Mouse (Mus musculus) kidney, adult 11 months (tissue): ENCODE data around the gene Rhbdd1.

Source experiments
- DNase-seq: peaks from one replicate; pipeline ENCODE4 v3.0.0; 2022

The Rhbdd1 gene

DNA sequence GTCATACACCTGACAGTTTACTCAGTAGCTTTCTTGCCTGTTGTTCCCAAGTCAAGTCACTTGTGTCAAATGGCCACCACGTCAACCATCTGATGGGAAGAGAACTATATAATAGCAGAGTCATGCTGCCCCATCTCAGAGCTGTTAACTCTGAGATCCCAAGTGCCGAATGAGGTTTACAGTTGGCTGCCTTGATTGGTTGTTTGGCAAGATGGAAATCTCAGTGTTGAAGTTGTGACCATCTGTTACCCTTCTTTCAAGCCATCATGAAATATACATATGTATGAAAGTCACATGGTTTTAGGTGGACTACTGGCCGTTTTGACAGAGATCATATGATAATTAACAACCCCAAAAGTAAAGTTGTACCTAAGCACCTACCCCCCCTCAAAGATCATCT lies 121.0 kb downstream of the Rhbdd1 start:
- no peak for DNase-seq

DNA sequence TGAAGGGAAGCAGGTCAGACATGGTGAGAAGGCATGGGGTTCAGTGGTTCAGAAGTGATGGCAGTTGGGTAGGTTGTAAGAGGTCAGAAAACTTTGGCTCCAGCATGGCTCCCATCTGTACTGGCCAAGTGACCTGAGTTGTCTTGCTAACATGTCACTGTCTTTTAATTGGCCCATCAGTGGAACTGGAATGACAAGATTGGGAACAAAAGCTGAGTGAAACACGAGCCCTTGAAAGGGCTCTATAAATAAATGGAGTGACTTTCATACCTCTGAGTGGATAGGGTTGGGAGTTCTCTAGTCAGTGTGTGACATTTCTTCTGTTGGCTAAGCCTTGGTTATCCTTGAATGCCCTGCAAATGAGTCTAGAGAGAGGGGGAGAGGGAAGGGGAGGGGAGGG lies 123.9 kb downstream of the Rhbdd1 start:
- no peak for DNase-seq

DNA sequence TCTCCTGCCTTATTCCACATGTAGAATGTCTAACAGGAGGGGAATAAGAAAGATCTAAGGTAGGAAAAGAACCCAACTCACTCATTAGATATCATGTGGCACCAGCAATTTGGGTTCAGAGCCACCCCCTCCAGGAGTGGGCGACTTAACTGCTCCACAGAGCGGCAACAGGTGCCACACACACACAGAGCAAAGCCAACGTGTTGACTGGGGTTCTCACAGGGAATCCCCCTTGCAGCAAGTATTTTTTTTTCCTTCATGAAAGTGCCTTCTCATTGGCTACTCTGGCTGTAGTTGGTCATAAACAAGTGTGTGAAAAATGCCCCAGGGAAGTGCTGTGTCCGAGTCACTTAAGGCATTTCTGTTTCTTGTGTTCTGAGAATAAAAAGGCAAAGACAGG lies 127.3 kb downstream of the Rhbdd1 start:
- DNase-seq: no peak

DNA sequence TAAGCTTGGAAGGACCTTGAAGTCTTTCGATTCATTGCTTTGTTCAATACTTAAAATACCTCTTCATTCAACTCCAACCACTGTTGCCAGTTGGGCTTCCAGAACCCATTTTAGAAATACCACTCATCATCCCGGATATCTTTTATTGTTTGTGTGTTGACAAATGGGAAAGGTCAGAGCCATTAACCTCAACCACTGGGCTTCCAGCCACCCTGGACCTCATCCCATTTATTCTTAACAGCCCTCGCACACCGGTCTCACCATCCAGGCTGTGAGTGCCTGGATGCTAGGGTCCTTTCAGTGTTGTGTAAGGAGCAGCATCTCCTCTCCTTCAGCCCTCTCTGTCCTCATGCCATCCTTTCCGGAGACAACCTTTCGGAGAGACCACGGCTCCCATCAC lies 129.8 kb downstream of the Rhbdd1 start:
- peak; percentile 35 for DNase-seq

DNA sequence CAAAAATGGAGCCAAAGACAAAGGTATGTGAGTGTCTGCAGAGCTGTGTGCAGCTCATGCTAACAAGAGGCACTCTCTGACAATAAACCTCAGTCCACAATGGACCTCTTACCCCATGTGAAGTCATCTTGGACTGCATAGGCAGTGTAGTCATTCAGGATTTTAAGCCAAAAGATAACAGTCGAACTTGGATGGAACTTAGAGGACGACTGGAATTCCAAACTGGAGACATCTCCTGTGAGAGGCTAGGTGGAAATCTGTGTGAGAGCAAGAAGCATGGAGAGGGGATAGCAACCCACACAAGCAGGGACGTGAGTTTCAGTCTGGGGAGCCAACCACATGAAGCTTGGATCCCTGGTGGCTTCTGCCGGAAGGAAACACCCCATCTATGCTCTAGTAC lies 133.6 kb downstream of the Rhbdd1 start:
- DNase-seq: no peak

DNA sequence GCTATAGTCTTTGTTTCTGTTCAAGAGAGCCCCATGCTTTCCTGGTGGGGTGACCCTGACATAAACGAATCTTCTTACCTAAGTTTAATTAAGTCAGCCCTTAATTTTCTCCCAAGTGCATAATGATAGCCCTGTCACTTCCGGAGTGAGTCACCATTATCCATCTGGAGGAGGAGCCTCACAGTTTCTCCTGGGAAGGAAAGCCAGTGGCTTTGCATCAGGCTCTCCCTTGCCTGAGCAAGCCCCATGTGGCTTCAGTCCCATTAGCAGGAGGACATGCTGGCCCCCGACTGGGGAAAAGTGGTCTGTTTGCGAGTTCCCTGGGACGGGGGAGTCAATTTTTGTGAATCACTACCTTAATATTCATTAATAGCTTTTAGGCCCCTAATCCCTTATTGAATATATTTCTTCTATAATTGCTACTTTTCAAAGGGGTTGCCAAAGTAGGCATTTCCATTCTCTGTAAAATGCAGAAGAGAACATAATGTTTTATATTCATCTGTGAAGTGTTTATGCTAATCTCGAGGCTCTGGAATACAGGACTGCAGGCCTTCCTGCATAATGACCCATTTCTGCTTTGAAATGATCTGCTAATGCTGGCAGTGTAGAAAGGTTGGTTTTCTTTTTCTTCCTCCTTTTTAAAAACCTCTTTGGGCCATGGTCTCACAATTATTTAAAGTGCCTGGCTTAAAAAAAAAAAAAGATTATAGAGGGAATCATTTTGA lies 135.8 kb downstream of the Rhbdd1 start:
- DNase-seq: no peak

DNA sequence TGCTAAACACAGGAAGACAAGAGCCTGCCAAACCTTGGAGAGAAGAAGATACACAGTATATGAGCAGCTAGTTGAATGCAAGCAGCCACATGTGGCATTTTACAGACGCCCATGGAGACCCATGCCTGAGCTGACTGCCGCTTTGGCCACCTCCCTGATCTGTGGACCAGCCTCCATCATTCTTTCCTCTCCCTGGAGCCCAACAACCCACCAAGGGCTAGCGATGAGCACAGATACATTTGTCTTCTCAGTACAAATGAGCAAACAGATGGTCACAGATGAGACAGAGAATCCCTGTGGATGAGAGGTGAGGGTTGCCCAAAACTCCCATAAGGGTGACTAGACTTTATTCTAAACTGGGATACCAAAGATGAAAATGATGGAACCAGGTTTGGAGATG lies 137.8 kb downstream of the Rhbdd1 start:
- DNase-seq: no peak

DNA sequence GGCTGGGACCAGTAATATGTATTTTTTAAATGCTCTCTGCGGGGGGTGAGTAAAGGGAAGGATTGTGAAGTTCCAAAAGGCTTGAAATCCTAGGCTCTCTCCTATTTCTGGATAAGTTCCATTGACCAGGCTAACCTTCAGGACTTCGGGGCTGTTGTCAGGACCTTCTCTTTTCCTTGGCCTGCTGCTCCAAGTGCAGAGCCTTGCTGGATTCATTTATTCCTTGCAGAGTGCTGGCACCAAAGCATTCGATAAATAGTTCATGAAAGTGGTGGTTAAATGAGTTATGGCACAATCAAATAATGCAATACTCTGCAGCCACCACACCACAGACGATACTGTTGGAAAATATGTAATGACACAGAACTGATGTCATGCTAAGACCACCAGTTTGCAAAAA lies 143.1 kb downstream of the Rhbdd1 start:
- no peak for DNase-seq

DNA sequence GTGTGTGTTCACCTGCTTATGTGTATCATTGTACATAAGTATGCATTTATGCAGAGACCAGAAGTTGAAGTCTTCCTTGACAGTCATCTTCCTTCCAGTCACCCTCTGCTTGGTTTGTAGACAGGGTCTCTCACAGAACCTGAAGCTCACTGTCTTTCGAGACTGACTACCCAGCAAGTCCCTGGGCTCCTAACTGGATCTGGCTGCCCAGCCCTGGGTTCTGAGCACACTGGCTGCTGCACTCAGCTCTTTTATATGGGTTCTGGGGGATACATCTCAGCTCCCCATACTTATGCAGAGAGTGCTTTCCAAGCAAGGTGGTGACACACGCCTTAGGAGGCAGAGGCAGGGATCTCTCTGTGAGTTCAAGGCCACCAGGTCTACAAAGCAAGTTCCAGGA lies 143.7 kb downstream of the Rhbdd1 start:
- no peak for DNase-seq

DNA sequence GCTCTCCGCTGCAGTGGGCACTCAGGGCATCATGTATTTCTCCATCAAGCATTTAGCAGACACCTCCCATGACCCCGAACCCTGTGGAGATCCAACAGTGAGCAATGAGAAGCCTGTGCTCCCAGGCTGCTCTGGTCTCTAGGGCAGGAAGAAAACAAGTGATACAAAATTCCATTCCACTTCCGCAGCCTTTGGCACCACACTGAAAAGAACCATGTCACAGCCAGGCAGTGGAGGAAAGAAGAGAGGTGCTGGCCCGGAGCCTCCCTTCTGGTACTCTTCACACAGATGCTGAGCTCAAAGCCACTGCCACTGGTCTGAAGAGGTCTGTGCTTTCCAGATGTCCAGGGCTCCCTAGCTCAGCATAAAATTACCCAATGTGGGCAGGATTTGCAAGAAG lies 144.8 kb downstream of the Rhbdd1 start:
- no peak for DNase-seq

DNA sequence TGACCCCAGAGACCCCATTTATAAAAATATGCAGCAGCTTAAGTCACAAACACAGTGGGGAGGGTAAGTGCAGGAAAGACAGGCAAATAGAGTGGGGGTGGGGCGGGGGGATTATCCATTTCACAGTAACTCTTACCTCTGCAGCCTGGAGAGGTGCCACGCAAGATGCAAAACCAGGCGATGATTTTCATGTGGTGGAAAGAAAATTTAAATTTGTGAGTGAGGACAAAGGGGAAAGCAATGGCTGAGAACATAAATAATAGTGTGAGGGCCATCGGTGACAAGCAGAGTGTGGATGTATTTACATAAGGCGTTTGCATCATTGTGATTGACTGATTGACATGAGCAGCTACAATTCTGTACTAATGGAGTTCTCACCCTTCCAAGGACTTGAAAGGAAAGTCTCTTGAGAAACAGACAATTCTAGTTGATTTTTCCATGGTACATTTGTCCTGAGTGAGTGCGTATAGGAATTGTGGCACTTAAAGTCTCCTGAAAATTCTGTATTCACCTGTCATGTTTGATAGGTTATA lies 149.1 kb downstream of the Rhbdd1 start:
- DNase-seq: no peak

DNA sequence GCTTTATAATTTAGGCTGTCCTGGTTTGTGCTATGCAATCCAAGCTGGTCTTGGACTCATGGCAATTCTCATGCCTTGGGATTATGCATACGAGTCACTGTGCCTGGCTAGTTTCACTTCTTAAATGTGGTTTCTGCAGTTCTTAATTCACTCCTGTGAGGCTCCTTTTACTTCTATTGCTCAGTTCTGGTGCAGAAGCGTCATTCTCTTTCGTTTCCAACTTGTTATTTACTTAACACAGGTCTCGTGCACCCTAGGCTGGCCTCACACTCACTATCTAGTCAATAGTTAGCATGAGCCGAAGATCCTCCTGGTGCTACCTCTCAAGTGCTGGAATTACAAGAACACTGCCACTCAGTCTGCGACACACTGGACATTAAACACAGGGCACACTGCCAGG lies 152.6 kb downstream of the Rhbdd1 start:
- DNase-seq: no peak

DNA sequence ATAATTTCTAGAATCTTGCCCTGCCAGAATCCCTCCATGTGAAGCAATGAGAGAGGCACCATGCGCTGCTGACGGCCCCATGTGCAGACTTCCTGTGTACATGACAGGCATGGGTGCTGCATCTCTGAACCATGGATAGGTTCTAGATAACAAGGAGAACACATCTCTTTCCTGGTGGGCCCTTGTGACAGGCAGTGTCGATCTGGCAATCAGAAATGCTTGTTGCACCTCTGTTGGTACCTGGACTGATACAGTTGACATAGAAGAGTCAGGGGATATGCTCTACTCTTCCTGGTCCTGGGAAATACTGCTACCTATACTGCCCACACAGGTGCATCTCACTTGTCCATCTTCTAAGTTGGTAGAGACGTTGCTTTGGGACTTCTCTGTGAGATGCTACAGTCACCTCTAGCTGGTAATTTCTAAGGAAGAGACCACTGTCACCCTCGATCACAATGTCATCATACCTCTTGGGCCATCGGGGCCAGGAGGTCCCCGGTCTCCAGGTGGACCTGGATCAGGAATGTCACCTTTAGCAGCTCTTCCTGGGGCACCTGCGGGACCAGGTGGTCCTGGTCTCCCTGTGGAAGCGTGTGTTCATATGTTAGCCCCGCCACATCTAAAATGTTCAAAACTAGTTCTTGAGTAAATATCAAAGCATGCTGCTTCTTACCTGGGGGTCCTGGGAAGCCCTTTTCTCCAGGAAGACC lies 154.4 kb downstream of the Rhbdd1 start:
- no peak for DNase-seq

DNA sequence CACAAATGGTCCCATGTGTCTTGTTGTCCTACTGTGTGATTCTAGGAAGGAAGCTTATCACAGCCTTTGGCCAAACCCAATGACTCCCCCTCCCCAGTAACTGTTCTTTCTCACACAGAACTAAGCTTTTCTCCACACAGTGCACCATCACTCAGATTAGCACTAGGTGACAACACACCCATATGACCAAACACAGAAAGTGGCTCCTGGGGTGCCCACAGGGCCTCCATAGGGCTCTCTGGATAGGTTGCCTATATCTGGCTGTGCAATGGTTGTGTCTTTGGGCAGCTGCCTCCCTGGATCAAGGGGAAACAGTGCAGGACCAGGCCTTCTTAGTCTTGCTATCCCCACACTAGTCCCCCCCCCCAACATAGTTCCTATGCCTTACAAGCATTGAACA lies 157.2 kb downstream of the Rhbdd1 start:
- no peak for DNase-seq

DNA sequence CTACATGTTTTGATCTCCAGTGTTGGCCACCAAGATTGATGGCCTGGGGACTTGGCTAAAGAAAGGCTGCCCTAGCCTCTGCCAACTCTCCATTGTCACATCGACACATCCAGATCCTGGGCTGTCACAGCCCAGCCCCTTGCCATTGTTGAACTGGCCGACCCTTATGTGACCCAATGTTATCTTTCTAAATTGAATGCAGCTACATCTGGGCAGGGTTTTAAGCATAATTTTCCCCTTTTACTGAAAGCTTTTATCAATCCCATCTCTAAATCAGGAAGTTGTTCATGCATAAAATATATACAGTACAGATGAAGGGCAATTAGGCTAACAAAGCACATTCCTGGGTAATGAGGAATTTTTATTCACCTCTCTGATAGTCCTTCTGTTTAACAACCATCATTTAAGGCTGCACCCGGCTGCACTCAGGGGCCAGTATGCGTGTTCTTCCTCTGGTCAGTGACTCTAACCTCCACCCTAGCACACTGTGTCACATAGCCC lies 158.3 kb downstream of the Rhbdd1 start:
- DNase-seq: peak; percentile 52

DNA sequence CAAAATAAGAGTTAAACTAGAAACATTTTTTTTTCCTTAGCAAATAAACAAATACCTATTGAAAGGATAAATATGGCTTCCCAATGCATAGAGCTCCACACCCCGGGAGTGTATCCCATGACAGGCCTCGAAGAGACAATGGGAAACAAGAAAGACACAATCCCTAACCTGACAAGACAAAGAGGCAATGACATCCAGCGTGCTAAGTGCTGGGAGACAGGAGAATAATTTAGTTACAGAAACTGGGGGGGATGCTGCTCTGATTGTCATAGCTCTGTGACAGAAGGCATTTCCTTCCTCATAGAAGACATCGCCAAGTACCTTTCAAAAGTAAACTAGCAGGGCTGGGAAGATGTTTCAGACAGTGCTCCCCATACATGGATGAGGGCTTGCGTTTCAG lies 159.0 kb downstream of the Rhbdd1 start:
- no peak for DNase-seq

DNA sequence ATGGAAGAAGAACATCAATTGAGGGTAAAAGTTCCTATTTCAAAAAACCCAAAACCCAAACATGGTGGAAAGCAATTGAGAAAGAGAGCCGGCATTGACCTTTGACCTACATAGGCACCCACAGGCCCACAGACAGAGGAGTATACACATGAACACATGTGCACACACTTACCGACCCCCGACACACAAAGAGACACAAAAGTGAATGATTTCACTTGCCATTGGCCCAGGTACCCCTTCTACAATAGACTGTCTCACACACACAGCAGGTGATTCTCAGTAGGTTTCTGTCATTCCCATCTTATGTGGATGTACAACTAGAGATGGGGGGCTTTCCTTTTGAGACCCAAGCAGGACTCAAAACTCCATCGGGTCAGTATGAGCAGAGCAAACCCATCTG lies 159.6 kb downstream of the Rhbdd1 start:
- no peak for DNase-seq

DNA sequence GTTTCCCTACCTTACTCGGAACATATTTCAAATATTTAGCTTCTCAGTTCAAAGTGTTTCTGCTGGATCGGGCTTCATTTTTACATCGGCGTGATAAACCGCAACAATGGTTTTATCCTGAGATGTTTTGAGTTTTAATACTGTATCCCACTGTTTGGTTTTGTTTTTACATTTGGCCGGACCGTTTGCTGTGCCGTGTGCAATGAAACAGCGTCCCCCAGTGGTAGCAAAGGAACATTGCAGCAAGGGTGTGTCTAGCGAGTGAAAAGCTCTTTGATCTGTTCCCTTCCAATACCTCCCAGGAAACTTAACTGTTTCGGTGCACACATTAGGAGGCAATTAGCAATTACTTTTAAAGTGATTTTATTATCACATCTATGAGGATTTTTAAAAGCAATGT lies 160.0 kb downstream of the Rhbdd1 start:
- no peak for DNase-seq

DNA sequence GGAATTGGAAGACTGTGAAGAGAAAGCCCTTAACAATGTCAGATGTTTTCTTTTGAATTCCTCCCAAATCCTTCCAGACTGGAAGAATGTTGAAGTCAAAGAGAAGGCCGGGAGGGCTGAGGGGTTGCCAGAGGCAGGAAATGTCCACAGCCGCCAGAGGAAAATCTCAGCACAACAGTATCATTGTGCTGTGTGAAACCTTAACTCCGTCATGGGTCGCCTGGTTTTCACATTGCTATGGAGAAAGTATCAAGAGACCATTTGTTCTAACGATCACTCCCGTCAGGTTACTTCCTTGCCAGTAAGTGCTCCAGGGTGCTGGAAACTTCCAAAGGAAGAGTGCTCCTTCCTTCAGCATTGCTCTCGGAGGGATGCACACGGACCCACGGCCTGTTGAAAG lies 160.5 kb downstream of the Rhbdd1 start:
- peak; percentile 17 for DNase-seq

DNA sequence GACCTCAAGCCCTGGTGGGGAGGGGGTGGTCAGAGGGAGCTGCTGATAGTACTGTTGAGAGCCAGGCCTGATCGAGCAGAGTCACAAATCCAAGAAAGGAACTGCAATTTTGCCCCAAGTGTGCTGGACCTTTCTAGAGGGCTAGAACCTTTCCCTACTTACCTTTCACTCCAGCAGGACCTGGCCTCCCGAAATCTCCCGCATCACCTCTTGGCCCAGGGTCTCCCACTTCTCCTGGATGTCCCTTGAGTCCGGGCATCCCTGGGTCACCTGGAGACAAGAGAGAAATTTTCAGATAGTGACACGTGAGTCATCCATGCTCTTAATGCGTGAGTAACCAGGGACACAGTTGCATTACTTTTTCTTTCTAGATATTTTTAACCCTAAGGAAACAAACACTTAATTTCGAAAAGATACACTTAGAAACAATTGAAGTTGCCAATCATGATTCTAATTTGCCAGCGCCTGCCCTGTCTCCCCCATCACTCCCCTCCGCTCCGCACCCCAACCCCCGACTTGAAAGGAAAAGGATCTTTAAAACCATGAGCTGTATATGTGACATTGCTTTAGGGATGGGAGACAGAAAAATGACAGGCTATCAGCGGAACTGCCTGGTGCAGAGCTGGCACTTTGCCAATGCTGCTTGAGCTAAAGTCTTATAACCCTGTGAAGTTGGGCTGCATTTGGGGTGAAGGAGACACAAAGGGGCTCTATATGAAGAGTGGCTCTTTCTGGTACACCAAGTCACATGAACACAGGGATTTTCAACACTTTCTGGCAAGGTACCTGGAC lies 163.6 kb downstream of the Rhbdd1 start:
- DNase-seq: no peak

DNA sequence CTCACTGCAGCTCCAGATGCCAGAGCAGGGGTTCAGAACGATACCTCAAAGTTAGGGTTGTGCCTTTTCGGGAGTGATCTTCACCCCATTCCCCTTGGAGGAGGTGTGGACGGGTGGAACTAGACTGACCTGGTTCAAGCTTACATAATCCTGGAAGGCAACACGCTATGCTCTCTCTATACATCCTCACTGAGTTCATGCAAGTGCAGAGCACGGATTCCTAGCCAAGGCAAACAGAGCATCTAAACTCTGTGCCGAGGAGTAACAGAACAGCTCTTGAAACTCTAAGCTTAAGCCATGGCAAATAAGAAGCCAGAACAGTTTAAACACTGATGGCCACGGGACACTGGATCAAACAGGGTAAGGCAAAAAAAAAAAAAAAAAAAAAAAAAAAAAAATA lies 166.1 kb downstream of the Rhbdd1 start:
- no peak for DNase-seq

DNA sequence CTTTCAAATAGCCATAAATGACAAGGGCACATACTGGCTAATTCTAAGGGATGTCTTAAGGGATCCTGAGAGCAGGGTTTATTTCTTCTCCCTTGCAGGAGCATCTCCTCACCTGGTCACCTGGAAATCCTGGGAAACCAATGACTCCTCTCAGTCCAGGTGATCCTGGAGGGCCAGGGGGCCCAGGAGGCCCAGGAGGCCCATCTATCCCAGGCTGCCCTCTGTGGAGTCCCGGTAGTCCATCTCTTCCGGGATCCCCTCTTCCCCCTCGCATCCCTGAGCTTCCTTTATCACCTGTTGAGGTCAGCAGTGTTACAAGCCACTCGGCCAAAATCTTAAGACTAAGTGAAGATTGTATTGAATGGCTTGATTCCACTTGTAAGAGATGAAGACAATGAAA lies 170.1 kb downstream of the Rhbdd1 start:
- DNase-seq: no peak

DNA sequence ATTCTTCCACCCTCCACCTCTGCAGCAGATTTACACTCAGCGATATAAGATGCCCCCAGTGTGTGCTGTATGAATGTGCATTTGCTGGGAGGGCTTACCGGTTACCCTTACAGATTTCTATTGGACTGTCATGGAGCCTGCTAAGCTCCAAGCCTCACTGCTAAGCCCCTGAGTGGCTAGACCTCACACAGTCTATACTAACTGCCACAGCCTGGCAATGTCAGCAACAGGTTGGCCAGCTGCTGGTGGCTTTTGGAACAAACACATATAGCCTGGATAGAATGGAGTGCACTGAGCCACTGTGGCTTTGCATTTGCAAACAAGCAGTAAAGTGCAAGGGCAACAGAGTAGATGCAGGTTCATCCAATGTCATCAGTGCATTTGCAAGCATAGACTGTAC lies 175.7 kb downstream of the Rhbdd1 start:
- DNase-seq: no peak
